In genomic region chr6:148599473-148599872, GRCm38 (mm10) we compare ENCODE assay signal across 14 mouse cellular contexts.
DNase-seq lines count a peak whose midpoint lies in the region; ATAC-seq lines count a peak whose summit lies in the region.
"Had no signal": no experiment of that assay in that cellular context is flagged by ENCODE, and none has a peak within 500 bp of the region (broad histone marks: within the 10 kb centered on the region; RNA-seq: fewer than 3 reads in every experiment).

No protein-coding gene starts in this region.

- no peaks in the 10 kb centered on the region for H3K36me3 ChIP-seq in kidney, embryonic 16.5 days (ENCODE audit: insufficient read depth, low read length)
- H3K36me3 ChIP-seq in forebrain, embryonic 13.5 days (ENCODE audit: poor library complexity, severe bottlenecking), result no peaks in the 10 kb centered on the region
- H3K36me3 ChIP-seq in hindbrain, embryonic 13.5 days, result no peaks in the 10 kb centered on the region
- no peaks in the 10 kb centered on the region for H3K36me3 ChIP-seq in midbrain, embryonic 16.5 days (ENCODE audit: control insufficient read depth, insufficient read depth, low read length)
- H3K36me3 ChIP-seq: limb, embryonic 15.5 days had no signal

- no peak for DNase-seq in kidney, postnatal 14 days
- no peak for DNase-seq in c-Kit-positive CD71-positive TER-119-positive erythroid progenitor cells, embryonic 14.5 days (ENCODE audit: low spot score)
- DNase-seq in layer of hippocampus, postnatal 36 days, result no peak
- DNase-seq: cerebellum, adult 9-11 months; kidney, adult 11 months; lung, adult 18-20 months; lung, postnatal 4 days; right cerebral cortex, postnatal 25 days had no signal

- peaks cover 11% of the 10 kb centered on the region for H3K4me1 ChIP-seq in kidney, embryonic 16.5 days (ENCODE audit: insufficient read depth, low read length)
- H3K4me1 ChIP-seq in forebrain, embryonic 13.5 days, result peaks cover 15% of the 10 kb centered on the region
- H3K4me1 ChIP-seq in hindbrain, embryonic 13.5 days (replicated peaks), result peaks cover 14% of the 10 kb centered on the region; the same call in 1 of the 2 replicates
- H3K4me1 ChIP-seq in midbrain, embryonic 16.5 days (ENCODE audit: control insufficient read depth, insufficient read depth, low read length), result peaks cover 10% of the 10 kb centered on the region; the same call in 1 of the 2 replicates

- no peak overlapping the region for H3K4me2 ChIP-seq in kidney, embryonic 16.5 days (replicated peaks; ENCODE audit: low read depth, low read length)
- peak overlapping the region; percentile 57 for H3K4me2 ChIP-seq in forebrain, embryonic 13.5 days
- H3K4me2 ChIP-seq in hindbrain, embryonic 13.5 days, result no peak overlapping the region
- no peak overlapping the region for H3K4me2 ChIP-seq in midbrain, embryonic 16.5 days (ENCODE audit: low read length)

- whole genome bisulfite sequencing in kidney, embryonic 16.5 days, result 65% methylated on average over 4 of the region's 4 CpGs
- 58% methylated on average over 4 of the region's 4 CpGs for WGBS in forebrain, embryonic 13.5 days
- 75% methylated on average over 4 of the region's 4 CpGs for WGBS in hindbrain, embryonic 13.5 days
- WGBS in midbrain, embryonic 16.5 days, result 78% methylated on average over 4 of the region's 4 CpGs

- no peak overlapping the region for H3K4me3 ChIP-seq in kidney, embryonic 16.5 days (ENCODE audit: low read length)
- H3K4me3 ChIP-seq in forebrain, embryonic 13.5 days, result no peak overlapping the region
- peak overlapping the region; percentile 17; the same call in 1 of the 2 replicates for H3K4me3 ChIP-seq in hindbrain, embryonic 13.5 days
- no peak overlapping the region for H3K4me3 ChIP-seq in midbrain, embryonic 16.5 days (ENCODE audit: low read depth, low read length)
- H3K4me3 ChIP-seq: erythroblast, embryonic 14.5 days had no signal

- H3K9ac ChIP-seq in kidney, embryonic 16.5 days (replicated peaks; ENCODE audit: low read length), result no peak overlapping the region
- H3K9ac ChIP-seq in forebrain, embryonic 13.5 days, result no peak overlapping the region
- no peak overlapping the region for H3K9ac ChIP-seq in hindbrain, embryonic 13.5 days
- H3K9ac ChIP-seq in midbrain, embryonic 16.5 days (ENCODE audit: low read depth, low read length), result no peak overlapping the region
- H3K9ac ChIP-seq: limb, embryonic 15.5 days had no signal

- H3K9me3 ChIP-seq in kidney, embryonic 16.5 days (ENCODE audit: low read length), result no peaks in the 10 kb centered on the region
- H3K9me3 ChIP-seq in forebrain, embryonic 13.5 days (replicated peaks), result no peaks in the 10 kb centered on the region
- H3K9me3 ChIP-seq in hindbrain, embryonic 13.5 days, result no peaks in the 10 kb centered on the region
- no peaks in the 10 kb centered on the region for H3K9me3 ChIP-seq in midbrain, embryonic 16.5 days (replicated peaks; ENCODE audit: control insufficient read depth, low read length, poor library complexity, severe bottlenecking)
- H3K9me3 ChIP-seq: limb, embryonic 15.5 days had no signal

- no peaks in the 10 kb centered on the region for H3K27me3 ChIP-seq in kidney, embryonic 16.5 days (ENCODE audit: insufficient read depth, low read length)
- H3K27me3 ChIP-seq in forebrain, embryonic 13.5 days, result no peaks in the 10 kb centered on the region
- no peaks in the 10 kb centered on the region for H3K27me3 ChIP-seq in hindbrain, embryonic 13.5 days
- no peaks in the 10 kb centered on the region for H3K27me3 ChIP-seq in midbrain, embryonic 16.5 days (ENCODE audit: control insufficient read depth, insufficient read depth, low read depth, low read length)
- H3K27me3 ChIP-seq: limb, embryonic 15.5 days had no signal

- peak; percentile 29; the same call in 1 of the 2 replicates for ATAC-seq in kidney, embryonic 16.5 days (ENCODE audit: low FRiP score, low TSS enrichment)
- peak; percentile 14; the same call in 1 of the 2 replicates for ATAC-seq in forebrain, embryonic 13.5 days
- ATAC-seq in hindbrain, embryonic 13.5 days (ENCODE audit: low FRiP score), result peak; percentile 52
- ATAC-seq in midbrain, embryonic 16.5 days, result peak; percentile 37; the same call in 1 of the 2 replicates

- no peak overlapping the region for H3K27ac ChIP-seq in kidney, embryonic 16.5 days (ENCODE audit: low read length)
- H3K27ac ChIP-seq in forebrain, embryonic 13.5 days, result no peak overlapping the region
- no peak overlapping the region for H3K27ac ChIP-seq in hindbrain, embryonic 13.5 days
- no peak overlapping the region for H3K27ac ChIP-seq in midbrain, embryonic 16.5 days (ENCODE audit: low read length)
- H3K27ac ChIP-seq: limb, embryonic 15.5 days had no signal
